Mouse (Mus musculus) erythroblast, embryonic 14.5 days (primary cell): ENCODE measurements around the gene Rabep1.

ENCODE experiments used
- GATA1 ChIP-seq: IDR thresholded peaks from 2 replicates; pipeline ENCODE4 v1.6.1; 2012; ENCODE audit warnings: low read length, inconsistent platforms, mixed read lengths
- TAL1 ChIP-seq: IDR thresholded peaks from 3 replicates; pipeline ENCODE4 v1.6.1; 2012; ENCODE audit warnings: low read length, inconsistent platforms, mixed read lengths

DNA sequence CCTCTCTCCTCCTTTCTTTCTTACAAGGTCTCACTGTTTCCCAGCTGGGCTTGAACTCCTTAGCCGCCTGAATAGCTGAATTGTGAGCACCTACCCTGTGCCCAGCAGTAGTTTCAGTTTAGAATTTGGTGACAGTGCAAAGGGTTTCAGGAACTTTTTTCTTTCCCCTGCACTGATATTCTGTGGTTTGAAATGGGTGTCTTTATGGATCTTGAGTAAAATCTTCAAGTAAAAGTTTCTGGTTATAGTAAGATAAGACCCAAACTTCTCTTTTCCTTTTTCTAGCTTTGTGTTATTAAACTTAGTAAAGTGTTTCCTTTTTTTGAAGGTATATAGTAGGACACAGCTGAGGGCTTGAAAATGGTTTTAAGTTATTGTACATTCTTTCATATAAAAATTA, 26.5 kb downstream of the Rabep1 start:
- TF ChIP-seq TAL1 (no peak), GATA1 (no peak)
